Mouse (Mus musculus): ENCODE results near the gene Syde2.

Gene Syde2

GRCm38 (mm10) chr3:146053873-146054272, 66.2 kb downstream of the Syde2 start:
- no peak for DNase-seq (ENCODE audit: low spot score)

DNA sequence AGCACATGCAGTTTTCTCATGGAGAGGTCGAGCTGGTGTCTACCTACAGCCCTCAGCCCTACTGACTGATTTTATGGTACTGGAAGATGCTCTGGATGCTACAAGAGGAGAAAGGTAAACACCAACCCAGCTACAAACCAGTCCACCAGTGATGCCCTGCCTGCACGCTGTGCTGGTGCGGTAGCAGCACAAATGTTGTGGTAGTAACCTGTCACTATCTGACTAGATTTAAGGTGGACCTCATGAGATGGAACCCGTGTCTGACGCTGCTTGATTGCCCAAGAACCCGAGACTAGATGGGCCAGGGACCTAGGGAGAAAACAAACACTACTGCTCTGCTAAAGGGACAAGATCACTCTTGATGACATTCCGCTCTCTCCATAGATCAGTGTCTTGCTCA, 69.5 kb downstream of the Syde2 start:
- DNase-seq (ENCODE audit: low spot score): no peak

GRCm38 (mm10) chr3:146058263-146058662, 70.6 kb downstream of the Syde2 start:
- peak; percentile 45 for DNase-seq (ENCODE audit: low spot score)

GRCm38 (mm10) chr3:146059356-146059926, 71.8 kb downstream of the Syde2 start:
- DNase-seq (ENCODE audit: low spot score): no peak

DNA sequence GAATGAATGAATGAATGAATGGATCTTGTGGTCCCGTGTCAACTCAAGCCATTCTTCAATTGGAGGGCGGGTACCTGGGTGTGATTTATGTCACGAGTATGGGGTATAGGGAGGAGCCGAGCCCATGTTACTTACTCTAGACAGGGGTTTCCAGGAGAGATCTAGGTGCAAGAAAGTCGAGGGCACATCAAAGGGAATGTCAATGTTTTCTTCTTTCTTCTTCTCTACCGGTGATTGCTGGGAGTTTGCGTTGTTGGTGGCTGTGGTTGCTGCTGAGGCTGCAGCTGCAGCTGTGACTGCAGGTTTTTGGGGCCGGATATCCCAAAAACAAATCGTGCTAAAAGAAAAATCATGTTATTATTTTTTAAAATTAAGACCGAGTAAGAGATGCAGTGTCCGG, 75.5 kb downstream of the Syde2 start:
- no peak for DNase-seq (ENCODE audit: low spot score)

DNA sequence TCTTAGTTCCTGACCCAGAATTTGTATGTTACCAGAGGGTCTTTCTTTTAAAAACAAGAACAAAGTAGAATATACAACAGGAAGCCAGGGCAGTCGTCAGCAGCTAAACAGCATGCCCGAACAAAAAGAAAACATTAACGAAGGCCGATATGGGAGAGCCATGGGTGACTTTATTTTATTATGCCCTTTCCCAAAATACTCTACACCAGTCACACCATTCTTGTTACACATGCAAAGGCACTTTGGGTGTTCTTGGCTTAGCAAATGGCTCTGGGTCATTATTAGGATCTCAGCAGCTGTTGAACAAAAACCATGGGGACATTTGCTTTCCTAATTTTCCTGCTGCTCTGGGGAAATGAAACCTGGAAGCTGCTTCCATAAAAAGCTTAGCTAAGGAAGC, 81.6 kb downstream of the Syde2 start:
- no peak for DNase-seq (ENCODE audit: low spot score)

Data from ovary, postnatal 14 days (tissue).